Mouse (Mus musculus): ENCODE data around the gene Ddx25.

GRCm38 (mm10) chr9:35533266-35533665 is 25.1 kb downstream of the Ddx25 start:
- no peak for TF ChIP-seq GATA1 (IDR thresholded peaks at IDR 0.05; ENCODE audit: low read length)
- no peak for TF ChIP-seq TAL1 (IDR thresholded peaks at IDR 0.05; ENCODE audit: low read length)
